8 mouse cellular contexts compared by ENCODE assay signal in genomic region chr7:65861591-65862472, GRCm38 (mm10). TPM values are rescaled to one million over a fixed set of nuclear protein-coding genes. Genes with fewer than 3 reads are reported as not detected.
DNase-seq lines count a peak whose midpoint lies in the region; ATAC-seq and TF ChIP-seq lines count a peak whose summit lies in the region.

Gene Pcsk6, plus strand, starts transcription at chr7:65861734.

- intact Hi-C loops in heart, postnatal 10 days (cut with DNase I) = loop anchor here (5.0 kb wide), 1 partner anchor 165 kb away; no protein-coding TSS in a partner anchor

- peak within 1 kb of the TSS; percentile 61 for H3K4me3 ChIP-seq in forebrain, embryonic 13.5 days
- H3K4me3 ChIP-seq in lung, embryonic 14.5 days (ENCODE audit: low read depth, low read length) = peak within 1 kb of the TSS; percentile 59

- no peaks in the 10 kb centered on the region for H3K36me3 ChIP-seq in forebrain, embryonic 13.5 days (ENCODE audit: poor library complexity, severe bottlenecking)
- H3K36me3 ChIP-seq in lung, embryonic 14.5 days (ENCODE audit: insufficient read depth) = no peaks in the 10 kb centered on the region

- peak within 1 kb of the TSS; percentile 68 for H3K9ac ChIP-seq in forebrain, embryonic 13.5 days
- peak within 1 kb of the TSS; percentile 62 for H3K9ac ChIP-seq in lung, embryonic 14.5 days

- H3K9me3 ChIP-seq in forebrain, embryonic 13.5 days (replicated peaks) = no peaks in the 10 kb centered on the region
- no peaks in the 10 kb centered on the region for H3K9me3 ChIP-seq in lung, embryonic 14.5 days (ENCODE audit: low read depth, low read length)

- no peak within 1 kb of the TSS for H3K27ac ChIP-seq in forebrain, embryonic 13.5 days
- no peak within 1 kb of the TSS for H3K27ac ChIP-seq in lung, embryonic 14.5 days (ENCODE audit: low read depth)

- WGBS in forebrain, embryonic 13.5 days = under 1% methylated on average over 67 of the region's 111 CpGs
- under 1% methylated on average over 101 of the region's 111 CpGs for WGBS in lung, embryonic 14.5 days

- peak; percentile 76 for DNase-seq in ES-CJ7 (ENCODE audit: low read depth, low spot score)
- DNase-seq in adrenal gland, adult 2 months = peak; percentile 61
- DNase-seq in heart, postnatal 10 days = peak; percentile 50 to 55
- DNase-seq in kidney, postnatal 4 days = peak; percentile 67 to 77
- DNase-seq in lung, embryonic 14.5 days = peak; percentile 76
- DNase-seq in retina, postnatal 7 days (ENCODE audit: low read depth, low spot score) = peak; percentile 34
- no peak for DNase-seq in thymus, adult 18-20 months

- H3K27me3 ChIP-seq in forebrain, embryonic 13.5 days = peaks cover 56% of the 10 kb centered on the region
- H3K27me3 ChIP-seq in lung, embryonic 14.5 days (ENCODE audit: insufficient read depth, low read length) = peaks cover 57% of the 10 kb centered on the region

- H3K4me1 ChIP-seq in forebrain, embryonic 13.5 days = peaks cover 18% of the 10 kb centered on the region
- no peaks in the 10 kb centered on the region for H3K4me1 ChIP-seq in lung, embryonic 14.5 days (ENCODE audit: insufficient read depth)

- peak within 1 kb of the TSS; percentile 98 for H3K4me2 ChIP-seq in forebrain, embryonic 13.5 days
- peak within 1 kb of the TSS; percentile 95 for H3K4me2 ChIP-seq in lung, embryonic 14.5 days

- ATAC-seq in forebrain, embryonic 13.5 days = peak; percentile 74
- peak; percentile 86 for ATAC-seq in lung, embryonic 14.5 days (ENCODE audit: insufficient read depth)

- TF ChIP-seq CTCF in lung, embryonic 14.5 days (IDR thresholded peaks at IDR 0.05; ENCODE audit: low read depth) = peak; percentile 37

RNA-seq across cellular contexts. Expression of gene Pcsk6, which starts in this region (rescaled TPM):
- 10 to 100 TPM; 23.0 to 34.8 TPM for total RNA-seq in adrenal gland, adult 2 months (2021)
- 7.0 and 9.8 TPM in 2 replicates for polyA plus RNA-seq in adrenal gland, adult 2 months (2012; rRNA removed)
- 1.1 TPM in 2 replicates for polyA plus RNA-seq in forebrain, embryonic 13.5 days (2015; fragmentation: Nextera tagmentation; extraction: Ambion mirVana)
- total RNA-seq in heart, postnatal 10 days (2021) = 10 to 100 TPM; 75.5 to 83.3 TPM
- polyA plus RNA-seq in lung, embryonic 14.5 days (2014; fragmentation: Nextera tagmentation; extraction: Ambion mirVana) = 8.9 and 9.2 TPM in 2 replicates

Comparison
In these comparisons a context has a peak if more than half of its experiments do, and no peak if none do; other contexts are left out.
1. DNase-seq: peak in ES-CJ7 (single experiment), adrenal gland, adult 2 months (single experiment), heart, postnatal 10 days (2 of 2), kidney, postnatal 4 days (2 of 2), lung, embryonic 14.5 days (single experiment) and retina, postnatal 7 days (single experiment); none in thymus, adult 18-20 months (0 of 2).